Mouse (Mus musculus) right cerebral cortex, postnatal 25 days (tissue): Measurements from ENCODE around the gene Hs2st1.
A peak's percentile ranks its signal among the peaks of the same experiment; 100 is the strongest.
"Not testable (repeated sequence)": the region's sequence is repeated elsewhere in the genome, so short reads cannot be mapped to it uniquely, and the experiment has no call there.

Experiments used
- DNase-seq: peaks from one replicate; pipeline ENCODE4 v3.0.0; 2022

Gene Hs2st1

DNA sequence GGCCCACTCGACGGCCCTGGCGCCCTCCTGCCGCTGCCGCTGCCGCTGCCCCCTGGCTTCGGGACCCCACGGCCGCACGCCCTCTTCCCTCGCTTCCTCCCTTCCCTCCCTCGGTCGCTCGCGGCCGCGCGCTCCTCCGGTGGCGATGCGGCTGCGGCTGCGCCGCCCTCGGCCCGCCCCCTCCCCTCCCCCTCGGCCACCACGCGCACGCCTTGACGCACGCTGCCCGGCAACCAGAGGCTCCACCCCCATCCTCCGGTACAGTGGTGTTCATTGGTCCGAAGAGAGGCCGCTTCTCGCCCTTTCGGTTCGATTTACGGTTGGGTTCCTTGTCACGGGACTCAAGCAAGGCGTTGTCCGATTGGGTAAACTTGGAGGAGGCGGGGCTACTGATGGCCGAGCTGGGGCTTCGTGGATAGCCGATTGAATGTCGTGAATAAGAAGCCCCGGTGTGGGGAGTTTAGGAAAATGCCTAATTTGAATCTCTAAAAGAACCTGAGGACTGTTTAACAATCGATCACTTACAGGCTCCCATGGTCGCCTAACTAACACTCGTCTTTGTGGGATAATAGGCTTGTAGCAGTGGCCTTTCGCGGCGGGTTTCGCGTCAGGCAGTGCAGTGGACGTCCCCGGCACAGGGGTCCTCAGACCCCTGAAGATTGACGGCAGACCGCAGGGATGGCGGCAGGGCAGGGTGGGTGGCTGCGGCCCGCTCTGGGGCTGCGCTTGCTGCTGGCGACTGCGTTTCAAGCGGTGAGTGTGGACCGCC lies at the start of gene Hs2st1, which contains the start of gene Selenof:
TSS of gene Hs2st1 (minus strand) at position 135 of the 769 bp plus-strand sequence.
TSS of gene Selenof (plus strand) at position 258 of the 769 bp plus-strand sequence.
- DNase-seq = peak; percentile 95

DNA sequence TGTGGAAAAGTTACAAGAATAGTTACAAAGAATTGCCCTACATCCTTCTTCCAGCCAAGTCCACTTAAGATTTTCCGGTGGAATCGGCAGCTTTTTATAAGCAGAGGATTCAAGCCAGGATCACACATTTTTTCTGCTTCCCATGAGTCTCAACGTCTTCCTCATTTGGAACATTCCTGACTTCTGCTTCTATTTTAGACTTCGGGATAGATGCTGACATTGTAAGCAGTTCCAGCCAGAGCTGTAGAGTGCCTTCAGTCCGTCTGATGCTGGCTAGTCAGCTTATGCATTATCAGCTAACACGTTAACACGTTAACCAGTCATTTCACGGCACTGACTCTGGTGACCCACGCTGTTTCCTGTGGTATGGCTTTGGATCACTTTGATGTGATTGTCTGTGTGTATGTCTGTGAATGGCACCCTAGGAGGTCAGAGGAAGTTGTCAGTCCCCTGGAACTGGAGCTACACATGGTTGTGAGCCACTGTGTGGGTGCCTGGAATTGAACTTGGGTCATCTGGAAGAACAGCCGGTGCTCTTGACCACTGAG lies 47.7 kb upstream of the Hs2st1 start:
- no peak for DNase-seq

DNA sequence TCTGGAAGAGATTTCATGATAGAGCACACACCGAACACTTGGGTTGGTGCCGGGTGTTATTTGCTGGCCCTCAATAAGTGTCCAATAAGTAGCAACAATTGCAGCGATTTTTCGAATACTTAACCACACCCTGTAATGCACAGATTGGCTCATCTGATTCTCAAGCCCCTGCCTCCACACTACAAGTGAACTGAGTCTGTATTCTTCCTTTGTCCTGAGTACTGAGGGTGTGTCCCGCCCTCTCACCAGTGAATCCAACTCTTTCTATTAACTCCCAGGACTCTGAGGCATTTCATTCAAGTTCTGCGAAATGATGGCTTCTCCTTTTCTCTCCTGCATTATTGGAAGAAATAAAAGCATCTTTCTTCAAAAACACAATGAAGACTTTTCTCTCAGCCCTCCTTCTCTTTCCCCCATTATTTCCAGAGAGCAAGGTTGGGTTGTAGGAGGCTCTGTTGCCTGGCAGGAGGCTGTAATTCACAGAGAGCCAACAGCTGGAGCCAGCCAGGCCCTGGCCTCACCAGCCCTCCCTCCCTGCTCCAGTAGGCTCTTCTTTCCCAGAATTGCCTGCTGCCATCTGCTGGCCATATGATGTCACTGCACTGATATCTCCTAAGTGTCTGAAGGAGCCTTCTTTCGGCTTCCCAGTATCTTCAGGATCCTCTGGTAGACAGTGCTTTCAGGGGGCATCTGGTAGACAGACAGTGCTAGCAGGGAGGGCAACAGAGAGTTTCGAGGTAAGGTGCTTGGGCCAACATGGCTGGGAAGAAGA lies 46.9 kb upstream of the Hs2st1 start:
- DNase-seq = peak; percentile 83

DNA sequence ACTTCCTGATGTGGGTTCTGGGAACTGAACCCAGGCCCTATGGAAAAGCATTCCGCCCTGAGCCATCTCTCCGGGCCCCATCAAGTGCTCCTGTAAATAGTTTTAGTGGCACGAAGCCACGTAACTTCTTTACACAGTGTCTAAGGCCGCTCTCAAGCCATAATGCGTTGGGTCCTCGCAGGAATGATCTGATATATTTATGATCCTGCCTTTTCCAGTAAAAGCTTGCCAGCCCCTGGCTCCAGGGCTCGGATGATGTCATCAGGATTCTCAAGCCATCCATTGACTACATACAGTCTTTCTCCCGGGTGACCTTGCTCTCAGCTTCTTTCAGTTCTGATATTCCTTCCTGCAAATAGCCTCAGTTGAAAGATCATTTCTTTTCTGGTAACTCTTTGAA lies 45.5 kb upstream of the Hs2st1 start:
- DNase-seq = no peak

DNA sequence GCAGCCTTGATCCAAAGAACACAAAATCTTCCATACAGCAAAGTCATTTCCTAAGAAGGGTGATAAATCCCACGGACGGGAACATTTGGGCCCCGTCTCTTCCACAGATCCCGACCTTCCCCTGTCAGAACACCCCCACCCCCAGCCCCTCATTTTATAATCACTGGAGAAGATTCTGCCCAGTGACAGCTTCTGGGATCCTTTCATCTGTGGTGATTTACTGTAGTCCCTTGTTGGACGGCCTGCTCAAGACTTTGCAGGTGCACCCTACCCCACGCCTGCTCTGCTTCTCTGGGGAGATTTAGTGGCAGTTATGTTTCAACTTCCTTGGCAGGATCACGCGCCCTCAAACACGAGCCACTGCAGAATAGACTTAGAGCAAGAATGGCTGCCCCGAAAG lies 44.7 kb upstream of the Hs2st1 start:
- no peak for DNase-seq

DNA sequence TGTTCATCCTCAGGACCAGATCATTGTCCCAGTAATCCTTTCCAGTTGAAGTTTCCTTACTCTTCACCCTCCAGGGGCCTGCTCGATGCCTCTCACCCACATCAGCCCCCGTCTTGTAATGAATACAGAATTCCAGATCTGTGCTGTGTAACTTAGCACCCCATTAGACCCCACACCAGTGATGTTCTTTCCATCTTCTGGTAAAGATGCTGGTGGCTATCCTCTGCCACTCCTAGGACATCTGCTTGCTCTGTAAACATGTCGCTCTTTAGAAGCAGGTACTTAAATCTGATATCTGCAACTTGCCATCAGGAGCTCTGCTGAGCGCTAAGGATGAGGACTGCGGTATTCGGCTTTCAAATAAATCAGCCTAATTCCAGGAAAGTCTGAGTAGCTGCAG lies 44.3 kb upstream of the Hs2st1 start:
- no peak for DNase-seq

DNA sequence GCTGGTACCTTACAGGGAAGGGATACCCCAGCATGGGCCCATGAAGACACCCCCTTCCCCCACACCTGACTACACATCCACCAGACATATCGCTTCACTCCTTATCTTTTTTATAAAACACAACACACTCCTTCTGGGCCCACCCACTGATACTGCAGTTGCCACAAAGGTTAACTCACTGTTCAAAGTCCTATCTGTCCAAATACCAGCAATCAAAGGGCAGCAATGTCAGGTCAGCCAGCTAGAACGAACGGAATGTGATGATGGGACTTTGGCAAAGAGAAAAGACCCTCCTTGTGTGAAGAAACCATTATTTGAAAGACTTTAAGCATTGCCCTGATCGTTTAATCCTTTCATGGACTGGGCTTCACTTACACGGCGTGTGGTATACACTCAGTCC lies 42.4 kb upstream of the Hs2st1 start:
- no peak for DNase-seq

DNA sequence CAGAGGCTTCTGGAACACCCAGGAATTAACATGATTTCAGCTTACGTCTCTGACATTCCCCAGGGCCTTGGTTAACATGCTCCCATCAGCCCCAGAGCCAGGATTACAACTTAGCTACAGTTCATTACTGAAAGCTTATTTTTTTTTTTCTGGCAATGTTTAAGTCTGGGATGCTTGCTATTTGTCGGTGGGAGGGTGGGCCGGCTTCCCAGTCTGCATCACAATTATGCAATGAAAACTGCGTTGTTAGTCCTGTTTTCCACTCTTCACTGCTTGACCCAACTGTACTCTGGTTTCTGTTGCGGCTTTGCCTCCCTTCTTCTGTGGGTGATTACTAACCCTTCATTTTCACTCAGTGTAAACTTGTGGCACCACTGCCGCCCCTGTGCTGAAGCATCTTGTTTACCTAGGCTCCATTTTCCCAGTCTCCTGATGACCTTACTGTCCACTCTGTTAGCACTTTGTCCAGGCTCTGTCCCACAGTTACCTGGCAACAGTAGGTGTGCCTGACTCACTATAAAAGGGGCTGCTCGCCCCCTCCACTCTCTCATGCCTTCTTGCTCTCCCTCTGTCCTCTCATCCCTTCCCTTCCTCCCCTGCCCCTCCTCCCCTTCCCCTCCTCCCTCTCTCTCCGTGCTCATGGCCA lies 41.8 kb upstream of the Hs2st1 start:
- no peak for DNase-seq

DNA sequence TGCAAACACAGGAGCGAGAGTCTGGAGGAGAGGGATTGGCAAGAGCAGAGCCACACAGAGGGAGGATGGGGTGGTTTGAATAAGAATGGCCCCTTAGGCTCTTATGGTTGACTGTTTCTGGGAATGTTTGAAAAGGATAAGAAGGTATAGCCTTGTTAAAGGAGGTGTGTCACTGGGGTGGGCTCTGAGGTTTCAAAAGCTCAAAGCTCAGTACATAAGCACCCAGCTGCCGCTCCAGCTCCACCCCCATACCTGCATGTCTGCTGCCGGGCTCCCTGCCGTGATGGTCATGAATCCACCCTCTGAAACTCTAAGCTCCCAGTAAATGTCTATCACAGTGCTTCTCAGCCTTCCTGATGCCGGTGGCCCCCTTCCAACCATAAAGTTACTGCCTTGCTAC lies 40.8 kb upstream of the Hs2st1 start:
- no peak for DNase-seq

DNA sequence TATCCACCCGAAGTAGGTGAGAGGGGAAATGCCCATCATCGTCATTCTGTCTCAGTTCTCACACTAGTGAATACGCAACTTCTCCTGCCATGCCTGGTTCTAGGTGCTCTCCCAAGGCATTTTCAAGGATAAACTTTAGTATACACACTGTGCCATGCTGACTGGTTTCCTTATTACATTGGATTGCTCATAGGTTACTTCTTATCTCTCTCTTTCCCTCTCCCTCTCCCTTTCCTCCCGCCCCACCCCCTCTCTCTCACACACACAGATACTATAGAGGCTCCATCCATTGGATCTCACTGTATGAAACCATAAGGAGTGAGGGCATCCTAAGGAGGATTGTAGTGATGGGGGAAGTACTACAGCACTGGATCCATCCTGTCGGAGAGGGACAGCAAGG lies 38.1 kb upstream of the Hs2st1 start:
- DNase-seq = no peak

DNA sequence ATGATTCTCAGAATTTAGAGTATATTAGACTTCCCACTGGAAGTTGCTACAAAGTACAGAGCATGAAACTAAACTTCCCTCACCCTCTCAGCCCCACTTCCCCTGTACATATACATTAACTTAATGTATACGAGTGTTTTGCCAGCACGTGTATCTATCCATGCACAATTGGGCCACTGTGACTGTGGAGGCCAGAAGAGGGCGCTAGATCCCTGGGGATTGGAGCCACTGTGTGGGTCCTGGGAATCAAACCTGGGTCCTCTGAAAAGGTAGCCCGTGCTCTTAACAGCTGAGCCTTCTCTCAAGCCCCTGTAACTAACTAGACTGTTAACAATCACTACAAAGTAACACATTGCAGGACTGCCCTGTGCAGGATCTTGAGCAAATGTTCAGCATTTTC lies 36.5 kb upstream of the Hs2st1 start:
- no peak for DNase-seq

DNA sequence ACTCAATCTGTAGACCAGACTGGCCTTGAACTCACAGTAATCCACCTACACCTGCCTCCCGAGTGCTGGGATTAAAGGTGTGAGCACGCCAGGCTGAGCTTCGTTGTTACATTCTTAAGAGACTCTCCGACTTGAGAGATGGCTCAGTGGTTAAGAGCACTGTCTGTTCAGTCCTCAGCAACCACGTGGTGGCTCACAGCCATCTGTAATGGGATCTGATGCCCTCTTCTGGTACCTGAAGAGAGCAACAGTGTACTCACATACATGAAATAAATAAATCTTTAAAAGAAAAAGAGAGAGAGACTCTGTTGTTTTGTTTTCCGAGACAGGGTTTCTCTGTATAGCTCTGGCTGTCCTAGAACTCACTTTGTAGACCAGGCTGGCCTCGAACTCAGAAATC lies 35.8 kb upstream of the Hs2st1 start:
- not testable (repeated sequence) for DNase-seq

DNA sequence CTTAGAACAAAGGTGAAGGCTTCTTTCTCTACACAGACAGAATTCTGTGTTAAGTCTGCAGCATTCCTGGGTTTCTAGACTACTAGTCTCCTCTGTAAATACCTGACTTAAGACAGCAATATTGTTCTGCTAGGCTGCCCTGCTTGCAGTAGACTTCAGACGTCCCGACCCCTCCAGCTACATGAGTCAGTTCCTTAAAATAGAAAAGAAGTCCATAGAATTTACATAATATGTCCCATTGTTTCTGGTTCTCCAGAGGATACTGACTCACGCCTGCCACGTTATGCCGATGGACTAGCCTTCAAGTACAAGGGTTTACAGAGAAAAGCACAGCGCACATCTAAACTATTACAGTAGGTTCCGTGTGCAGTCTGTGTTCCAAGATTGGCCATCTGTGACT lies 34.2 kb upstream of the Hs2st1 start:
- DNase-seq = no peak

DNA sequence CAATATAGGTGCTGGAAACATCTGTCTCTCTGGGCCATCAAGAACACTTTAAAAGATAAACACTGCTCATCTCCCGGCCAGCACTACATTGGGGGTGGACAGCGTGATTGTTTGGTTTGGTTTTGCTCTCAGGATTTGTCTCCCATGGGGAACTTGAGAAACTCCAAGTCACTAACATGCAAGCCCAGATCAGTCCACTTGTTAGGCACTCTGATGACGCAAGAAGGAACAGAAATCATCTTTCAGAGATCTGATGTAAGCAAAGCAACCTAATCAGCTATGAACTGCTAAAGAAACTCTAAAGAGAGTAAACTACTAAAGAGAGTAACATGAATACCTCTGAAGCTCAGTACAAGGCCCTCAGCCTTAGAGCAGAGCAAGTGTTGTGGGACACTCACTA lies 33.6 kb upstream of the Hs2st1 start:
- DNase-seq = no peak

DNA sequence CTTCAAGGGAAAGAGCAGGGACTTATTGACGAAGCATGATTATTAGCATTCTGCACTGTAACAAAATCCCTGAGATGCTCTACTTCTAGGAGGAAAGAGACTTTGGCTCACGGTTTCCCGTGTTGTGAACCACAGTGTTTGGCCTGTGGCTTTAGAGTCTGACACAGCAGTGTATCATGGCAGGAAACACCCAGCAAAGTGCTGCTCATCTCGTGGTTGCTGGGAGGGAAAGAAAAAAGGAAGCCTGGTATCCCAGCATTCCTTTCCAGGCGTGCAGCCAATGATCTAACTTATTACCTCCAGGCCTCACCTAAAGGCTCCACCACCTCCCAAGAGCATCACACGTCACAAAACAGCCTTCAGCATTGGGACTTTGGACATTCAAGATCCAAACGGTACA lies 32.8 kb upstream of the Hs2st1 start:
- DNase-seq = no peak

DNA sequence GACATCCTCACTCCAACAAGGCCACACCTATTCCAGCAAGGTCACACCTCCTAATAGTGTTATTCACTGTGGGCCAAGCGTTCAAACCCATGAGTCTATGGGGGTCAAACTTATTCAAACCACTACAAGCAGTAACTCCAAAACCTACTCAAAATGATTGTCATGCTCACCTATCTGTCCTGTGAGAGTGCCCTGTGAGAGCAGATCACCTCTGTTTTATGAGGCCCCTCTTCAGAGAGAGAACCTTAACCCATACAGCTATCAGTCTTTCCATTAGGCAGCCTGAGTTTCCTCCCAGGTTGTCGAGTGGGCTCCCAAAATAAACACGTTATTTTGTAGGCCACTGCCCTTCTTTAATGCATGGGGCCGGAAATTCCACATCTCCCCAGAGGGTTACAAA lies 32.4 kb upstream of the Hs2st1 start:
- DNase-seq = no peak

DNA sequence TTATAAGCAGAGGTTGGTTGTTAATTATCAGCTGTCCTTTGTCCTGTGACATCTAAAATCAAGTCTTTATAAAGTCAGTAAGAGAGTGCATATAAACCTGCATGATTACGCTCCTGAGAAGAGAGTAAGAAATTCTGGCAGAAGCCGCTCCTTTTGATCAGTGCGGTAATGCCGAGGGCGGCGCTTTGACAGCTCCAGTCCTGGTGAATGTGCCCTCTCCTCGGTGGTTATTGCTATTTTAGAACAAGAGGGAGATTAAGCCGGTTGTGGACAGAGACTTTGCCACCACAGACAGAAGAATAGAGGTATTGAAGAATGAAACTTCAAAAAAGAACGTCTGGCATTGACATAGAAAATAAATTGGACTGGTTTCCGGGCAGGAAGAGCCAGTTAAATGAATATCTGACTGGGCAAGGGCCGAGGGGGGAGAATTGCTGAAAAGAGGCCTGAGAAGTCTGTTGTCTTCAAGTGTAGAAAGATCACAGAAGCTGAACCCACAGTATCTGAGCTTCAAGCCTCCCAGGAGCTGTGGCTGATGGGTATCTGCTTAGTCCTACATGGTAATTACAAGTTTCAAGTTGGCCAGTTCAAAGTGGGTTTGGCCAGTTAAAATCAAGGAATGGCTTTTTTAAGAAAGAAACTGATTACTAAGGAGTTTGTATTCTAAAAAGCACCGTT lies 27.9 kb upstream of the Hs2st1 start:
- DNase-seq = no peak

DNA sequence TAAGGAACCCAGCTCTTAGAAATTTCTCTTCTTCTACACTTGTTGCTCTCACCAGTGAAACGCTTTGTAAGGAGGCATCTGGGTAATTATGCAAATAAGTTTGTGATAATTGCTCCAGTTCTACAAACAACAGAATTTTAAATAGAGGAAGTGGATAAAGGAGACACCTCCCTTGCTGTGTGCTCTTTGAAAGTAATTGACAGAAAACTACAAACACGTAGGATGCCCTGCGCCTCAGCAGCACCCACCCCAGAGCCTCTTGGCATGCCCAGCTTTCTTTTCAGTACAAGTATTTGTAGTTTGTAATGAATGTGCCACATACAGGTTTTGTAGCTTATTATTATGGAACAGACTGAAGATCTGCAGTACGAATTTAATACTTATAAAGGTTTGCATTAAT lies 27.1 kb upstream of the Hs2st1 start:
- no peak for DNase-seq

DNA sequence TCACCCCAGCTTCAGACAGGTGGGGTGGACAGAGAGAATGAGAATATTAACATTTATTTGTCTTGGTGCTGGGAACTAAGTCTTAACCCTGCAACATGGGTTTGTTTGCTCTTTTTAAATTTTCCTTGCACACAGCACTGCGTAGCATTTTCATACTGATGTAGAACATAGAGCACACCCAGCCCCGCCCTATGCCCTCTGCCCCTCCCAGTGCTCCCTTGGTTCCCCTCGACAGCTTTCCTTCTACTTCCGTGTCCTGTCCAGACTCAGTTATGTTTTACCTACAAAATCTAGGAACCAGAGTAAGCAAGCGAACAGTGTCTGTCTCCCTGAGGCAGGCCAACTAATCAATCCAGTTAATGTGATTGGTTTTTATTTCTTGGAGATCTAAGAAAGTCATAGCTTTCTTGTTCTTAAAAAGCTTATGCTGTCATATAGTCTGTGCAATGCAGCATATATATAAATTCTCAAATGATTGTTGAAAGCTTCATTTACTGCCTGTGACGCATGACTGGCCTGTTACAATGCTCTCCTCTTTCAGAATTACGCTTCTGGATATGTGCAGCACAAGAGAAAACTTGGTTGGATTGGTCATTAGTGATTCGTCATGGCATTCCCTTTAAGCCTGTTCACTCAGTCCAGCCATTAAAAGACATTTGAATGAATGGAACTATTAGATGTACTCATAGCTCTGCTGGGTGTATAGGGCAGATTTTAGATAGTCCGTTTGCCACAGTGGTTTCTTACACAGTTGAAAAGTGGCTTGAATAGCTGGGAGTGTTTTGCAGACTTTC lies 23.2 kb upstream of the Hs2st1 start:
- DNase-seq = no peak

DNA sequence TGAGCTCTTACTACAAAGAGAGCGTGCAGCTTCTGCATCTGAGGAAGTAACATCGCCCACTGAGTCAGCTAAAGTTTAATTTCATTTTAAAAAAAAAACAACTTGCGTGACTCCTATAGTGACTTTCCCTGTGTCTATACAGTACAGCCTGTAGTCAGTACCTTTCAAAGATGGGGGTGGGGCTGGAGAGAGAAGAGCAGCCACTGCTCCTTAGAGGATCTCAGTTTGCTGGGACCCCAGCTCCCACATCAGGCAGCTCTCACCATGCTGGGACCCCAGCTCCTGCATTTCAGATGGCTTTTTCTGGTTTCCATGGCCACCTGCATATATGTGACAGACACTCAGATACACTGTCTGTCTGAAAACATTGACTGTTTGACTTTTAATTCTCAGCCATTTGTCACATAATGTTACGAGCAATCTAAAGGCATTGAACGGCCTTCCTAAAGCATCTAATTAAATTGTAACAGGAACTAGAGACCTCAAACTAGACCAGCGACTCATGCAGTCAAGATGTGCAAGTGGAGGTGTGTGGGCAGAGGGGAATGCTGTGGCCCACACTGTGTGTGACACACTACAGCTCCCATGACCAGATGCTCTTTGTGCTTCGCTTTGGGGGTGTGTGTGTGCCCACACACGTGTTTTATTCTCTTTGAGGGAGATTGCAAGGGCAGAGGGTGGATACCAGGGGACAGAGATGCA lies 19.4 kb upstream of the Hs2st1 start:
- no peak for DNase-seq

DNA sequence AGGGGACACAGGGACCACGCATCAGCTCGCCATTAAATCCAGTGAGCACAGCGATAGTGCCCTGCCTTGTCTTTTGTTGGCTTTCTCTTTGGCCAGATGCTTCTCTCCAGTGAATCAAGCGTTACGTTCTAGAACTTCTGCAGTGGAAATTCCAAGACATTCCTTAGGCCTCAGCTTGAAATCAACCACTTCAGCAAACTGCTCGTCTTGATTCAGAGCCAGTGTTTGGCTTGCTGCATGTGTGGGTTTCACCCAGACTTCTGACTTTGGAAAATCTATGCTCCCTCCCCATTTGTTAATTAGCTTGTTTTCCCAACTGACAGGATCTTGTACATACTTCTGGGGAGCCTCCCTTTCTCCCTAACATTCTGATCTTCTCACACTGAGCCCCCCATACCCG lies 16.8 kb upstream of the Hs2st1 start:
- no peak for DNase-seq
